Mouse (Mus musculus) MEL (cell line): ENCODE data around the gene Rgs9. TPM values are rescaled to one million over a fixed set of nuclear protein-coding genes. Genes with fewer than 3 reads are reported as not detected.

ENCODE experiments used
- DNase-seq: peaks from one replicate; pipeline ENCODE4 v3.0.0; 2011; ENCODE audit warnings: low read depth, low spot score
- H3K27ac ChIP-seq: 2 replicates; pipeline ENCODE4 v1.5.1; 2012; ENCODE audit warnings: low read depth, mild to moderate bottlenecking, control low read depth, low read length, moderate library complexity; ENCODE audit not compliant: control insufficient read depth
- H3K27me3 ChIP-seq, 2 experiments: fragments of 150-350 bp in 1 of 2; sonication (generic) in 1 of 2; 2 replicates each; pipeline ENCODE4 v1.6.1; 2012; ENCODE audit warnings: low read length in 2 of 2, mild to moderate bottlenecking in 2 of 2, improper control_type of control experiment in 1 of 2, moderate library complexity in 1 of 2; ENCODE audit not compliant: insufficient read depth in 2 of 2, control insufficient read depth in 1 of 2
- H3K36me3 ChIP-seq, 2 experiments: 2 replicates each; pipeline ENCODE4 v1.6.1; 2012 to 2014; ENCODE audit warnings: low read length in 2 of 2, improper control_type of control experiment in 1 of 2, inconsistent platforms in 1 of 2, mild to moderate bottlenecking in 1 of 2; ENCODE audit not compliant: insufficient read depth in 2 of 2, control insufficient read depth in 1 of 2
- H3K4me1 ChIP-seq, 2 experiments: fragments of 150-350 bp in 1 of 2; sonication (generic) in 1 of 2; 2 replicates each; pipeline ENCODE4 v1.6.1; 2012; ENCODE audit warnings: low read length in 2 of 2, improper control_type of control experiment in 1 of 2, mild to moderate bottlenecking in 1 of 2; ENCODE audit not compliant: insufficient read depth in 2 of 2, control insufficient read depth in 1 of 2
- H3K4me3 ChIP-seq, 2 experiments: fragments of 150-350 bp in 1 of 2; sonication (generic) in 1 of 2; 2 replicates each; pipeline ENCODE4 v1.5.1; 2012; ENCODE audit warnings: low read depth in 2 of 2, low read length in 2 of 2, mild to moderate bottlenecking in 2 of 2, moderate library complexity in 2 of 2, control low read depth in 1 of 2, improper control_type of control experiment in 1 of 2; ENCODE audit not compliant: control insufficient read depth in 1 of 2, insufficient read depth in 1 of 2
- H3K79me2 ChIP-seq: 2 replicates; pipeline ENCODE4 v1.6.1; 2012; ENCODE audit warnings: mild to moderate bottlenecking, low read length, moderate library complexity; ENCODE audit not compliant: control insufficient read depth, poor library complexity, insufficient read depth
- H3K9ac ChIP-seq: 2 replicates; pipeline ENCODE4 v1.6.1; 2012; ENCODE audit warnings: low read depth, mild to moderate bottlenecking, control low read depth, low read length, moderate library complexity; ENCODE audit not compliant: control insufficient read depth, poor library complexity, severe bottlenecking
- H3K9me3 ChIP-seq: fragments of 150-350 bp; sonication (generic); replicated peaks from 2 replicates; pipeline ENCODE4 v1.6.1; 2012; ENCODE audit warnings: mild to moderate bottlenecking, low read length, improper control_type of control experiment, moderate library complexity; ENCODE audit not compliant: insufficient read depth
- BHLHE40 ChIP-seq: IDR thresholded peaks from 2 replicates; pipeline ENCODE4 v1.6.1; 2012; ENCODE audit warnings: low read depth, mild to moderate bottlenecking, inconsistent platforms, low read length, improper control_type of control experiment, borderline replicate concordance
- EP300 ChIP-seq, 2 experiments: IDR thresholded peaks; 2 replicates each; pipeline ENCODE4 v1.6.1; 2011; ENCODE audit warnings: improper control_type of control experiment in 2 of 2, low read length in 2 of 2, low read depth in 1 of 2, mild to moderate bottlenecking in 1 of 2
- ETS1 ChIP-seq: IDR thresholded peaks from 2 replicates; pipeline ENCODE4 v1.6.1; 2012; ENCODE audit warnings: low read depth, mild to moderate bottlenecking, inconsistent platforms, low read length, improper control_type of control experiment, moderate library complexity
- GABPA ChIP-seq: IDR thresholded peaks from 2 replicates; pipeline ENCODE4 v1.6.1; 2012; ENCODE audit warnings: low read depth, mild to moderate bottlenecking, inconsistent platforms, low read length, improper control_type of control experiment, moderate library complexity
- HCFC1 ChIP-seq: IDR thresholded peaks from 2 replicates; pipeline ENCODE4 v1.6.1; 2012; ENCODE audit warnings: low read depth, mild to moderate bottlenecking, inconsistent platforms, low read length, improper control_type of control experiment, moderate library complexity
- JUND ChIP-seq: IDR thresholded peaks from 2 replicates; pipeline ENCODE4 v1.6.1; 2011; ENCODE audit warnings: low read depth, mild to moderate bottlenecking, improper control_type of control experiment, low read length
- KAT2A ChIP-seq: conservative IDR thresholded peaks from 2 replicates; pipeline ENCODE4 v1.6.1; 2012; ENCODE audit warnings: low read depth, low read length, improper control_type of control experiment, inconsistent platforms
- MAFK ChIP-seq: IDR thresholded peaks from 2 replicates; pipeline ENCODE4 v1.6.1; 2011; ENCODE audit warnings: low read depth, mild to moderate bottlenecking, low read length, improper control_type of control experiment, borderline replicate concordance
- MAX ChIP-seq: IDR thresholded peaks from 2 replicates; pipeline ENCODE4 v1.6.1; 2011; ENCODE audit warnings: low read length, improper control_type of control experiment
- MAZ ChIP-seq: IDR thresholded peaks from 2 replicates; pipeline ENCODE4 v1.6.1; 2012; ENCODE audit warnings: low read depth, mild to moderate bottlenecking, inconsistent platforms, low read length, improper control_type of control experiment
- MYB ChIP-seq: IDR thresholded peaks from 2 replicates; pipeline ENCODE4 v1.6.1; 2011; ENCODE audit warnings: mild to moderate bottlenecking, low read depth, low read length, improper control_type of control experiment
- NELFE ChIP-seq: IDR thresholded peaks from 2 replicates; pipeline ENCODE4 v1.6.1; 2011; ENCODE audit warnings: low read depth, low read length, improper control_type of control experiment
- NRF1 ChIP-seq: IDR thresholded peaks from 2 replicates; pipeline ENCODE4 v1.6.1; 2014; ENCODE audit warnings: low read depth, mild to moderate bottlenecking, inconsistent platforms, low read length, improper control_type of control experiment, moderate library complexity; ENCODE audit not compliant: poor library complexity, insufficient read depth, severe bottlenecking
- POLR2A ChIP-seq, 2 experiments: IDR thresholded peaks; 2 replicates each; pipeline ENCODE4 v1.6.1; 2011 to 2012; ENCODE audit warnings: low read length in 2 of 2, mild to moderate bottlenecking in 2 of 2, control low read depth in 1 of 2, improper control_type of control experiment in 1 of 2, low read depth in 1 of 2, moderate library complexity in 1 of 2; ENCODE audit not compliant: control insufficient read depth in 1 of 2, insufficient read depth in 1 of 2, poor library complexity in 1 of 2
- POLR2AphosphoS2 ChIP-seq: IDR thresholded peaks from 2 replicates; pipeline ENCODE4 v1.6.1; 2011; ENCODE audit warnings: low read length, improper control_type of control experiment
- POLR2AphosphoS5 ChIP-seq: IDR thresholded peaks from 2 replicates; pipeline ENCODE4 v1.6.1; 2012; ENCODE audit warnings: low read depth, borderline replicate concordance, mild to moderate bottlenecking, inconsistent platforms, low read length, moderate library complexity, mixed read lengths
- SIN3A ChIP-seq: IDR thresholded peaks from 2 replicates; pipeline ENCODE4 v1.6.1; 2012; ENCODE audit warnings: low read length, improper control_type of control experiment, inconsistent platforms
- SMC3 ChIP-seq: IDR thresholded peaks from 2 replicates; pipeline ENCODE4 v1.6.1; 2011; ENCODE audit warnings: low read depth, low read length, improper control_type of control experiment
- TAL1 ChIP-seq: IDR thresholded peaks from 2 replicates; pipeline ENCODE4 v1.6.1; 2012; ENCODE audit warnings: mild to moderate bottlenecking, inconsistent platforms, low read length, moderate library complexity, mixed read lengths
- TBP ChIP-seq: IDR thresholded peaks from 2 replicates; pipeline ENCODE4 v1.8.0; 2011; ENCODE audit warnings: low read depth, low read length, improper control_type of control experiment
- TCF12 ChIP-seq: IDR thresholded peaks from 2 replicates; pipeline ENCODE4 v1.6.1; 2014; ENCODE audit warnings: low read depth, mild to moderate bottlenecking, inconsistent platforms, low read length, improper control_type of control experiment, moderate library complexity
- USF1 ChIP-seq: IDR thresholded peaks from 2 replicates; pipeline ENCODE4 v1.6.1; 2014; ENCODE audit warnings: low read depth, mild to moderate bottlenecking, inconsistent platforms, low read length, improper control_type of control experiment, moderate library complexity
- USF2 ChIP-seq, 2 experiments: IDR thresholded peaks; 2 replicates each; pipeline ENCODE4 v1.6.1; 2011 to 2012; ENCODE audit warnings: improper control_type of control experiment in 2 of 2, low read length in 2 of 2, borderline replicate concordance in 1 of 2, inconsistent platforms in 1 of 2, low read depth in 1 of 2, mild to moderate bottlenecking in 1 of 2; ENCODE audit not compliant: insufficient read depth in 1 of 2
- ZC3H11A ChIP-seq: IDR thresholded peaks from 2 replicates; pipeline ENCODE4 v1.6.1; 2012; ENCODE audit warnings: low read depth, mild to moderate bottlenecking, inconsistent platforms, low read length, improper control_type of control experiment
- ZKSCAN1 ChIP-seq: IDR thresholded peaks from 2 replicates; pipeline ENCODE4 v1.6.1; 2012; ENCODE audit warnings: low read depth, mild to moderate bottlenecking, inconsistent platforms, low read length, improper control_type of control experiment, moderate library complexity
- ZNF384 ChIP-seq: IDR thresholded peaks from 2 replicates; pipeline ENCODE4 v1.6.1; 2012; ENCODE audit warnings: low read depth, mild to moderate bottlenecking, inconsistent platforms, low read length, improper control_type of control experiment
- polyA plus RNA-seq, 2 experiments: library from polyadenylated mRNA; stranded (reverse) in 1 of 2; unstranded in 1 of 2; fragments of >175 nt in 1 of 2; fragments of >200 nt in 1 of 2; gene quantifications; 2 replicates each; pipeline versions ENCODE4 v1.2.1 to v1.2.4; 2012; ENCODE audit warnings: low replicate concordance in 2 of 2, low read depth in 1 of 2; ENCODE audit not compliant: insufficient read length in 2 of 2, insufficient read depth in 1 of 2, missing spikeins in 1 of 2
- total RNA-seq: library from RNA; depleted of rRNA; stranded (reverse); fragments of 300-350 nt; gene quantifications from 2 replicates; pipeline ENCODE4 v1.2.3, GENCODE M21; 2012

The Rgs9 gene
- total and polyA plus RNA-seq, 3 experiments = not detected

DNA sequence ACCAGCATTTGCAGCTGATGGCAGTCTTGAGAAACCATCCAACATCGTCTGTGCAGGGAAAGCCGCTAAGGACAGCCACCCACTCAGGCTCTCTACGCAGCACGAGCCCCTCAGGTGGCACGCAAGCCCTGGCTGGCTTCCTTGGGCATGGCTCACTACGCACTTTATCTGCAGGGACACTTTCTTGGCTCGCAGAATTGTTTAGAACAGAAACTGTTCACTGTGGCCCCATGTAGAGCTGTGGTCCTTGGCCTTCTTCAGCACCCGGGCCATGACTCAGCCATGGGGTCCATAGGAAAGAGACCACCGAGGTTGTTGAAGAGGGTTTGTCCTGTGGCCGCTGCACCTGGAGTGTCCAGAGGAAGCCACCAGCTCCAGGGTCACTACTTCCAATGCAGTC, 30.0 kb upstream of the Rgs9 start:
- no peaks in the 10 kb centered on the region for H3K79me2 ChIP-seq
- H3K36me3 ChIP-seq = peaks cover 0 to 2% of the 10 kb centered on the region in 2 experiments; a peak in 1 of 4 replicates
- DNase-seq = no peak
- no peaks in the 10 kb centered on the region for H3K9me3 ChIP-seq
- TF ChIP-seq POLR2AphosphoS5 (no peak), JUND (no peak), GABPA (no peak), SMC3 (no peak), MAFK (no peak), MAX (no peak), POLR2AphosphoS2 (no peak), TCF12 (no peak), ZKSCAN1 (no peak), NELFE (no peak), SIN3A (no peak), MYB (no peak), ZNF384 (no peak), NRF1 (no peak), EP300 (IDR thresholded peaks at IDR 0.05; ENCODE audit: low read depth in 1 of 2, low read length in 2 of 2) (no peak), POLR2A (IDR thresholded peaks at IDR 0.05; ENCODE audit: control insufficient read depth in 1 of 2, insufficient read depth in 1 of 2, low read depth in 1 of 2, low read length in 2 of 2, poor library complexity in 1 of 2) (no peak)
- H3K4me1 ChIP-seq = peaks cover 0 to 9% of the 10 kb centered on the region in 2 experiments; a peak in 2 of 4 replicates
- H3K4me3 ChIP-seq = no peak overlapping the region
- no peak overlapping the region for H3K9ac ChIP-seq
- H3K27ac ChIP-seq = no peak overlapping the region
- H3K27me3 ChIP-seq = no peaks in the 10 kb centered on the region

DNA sequence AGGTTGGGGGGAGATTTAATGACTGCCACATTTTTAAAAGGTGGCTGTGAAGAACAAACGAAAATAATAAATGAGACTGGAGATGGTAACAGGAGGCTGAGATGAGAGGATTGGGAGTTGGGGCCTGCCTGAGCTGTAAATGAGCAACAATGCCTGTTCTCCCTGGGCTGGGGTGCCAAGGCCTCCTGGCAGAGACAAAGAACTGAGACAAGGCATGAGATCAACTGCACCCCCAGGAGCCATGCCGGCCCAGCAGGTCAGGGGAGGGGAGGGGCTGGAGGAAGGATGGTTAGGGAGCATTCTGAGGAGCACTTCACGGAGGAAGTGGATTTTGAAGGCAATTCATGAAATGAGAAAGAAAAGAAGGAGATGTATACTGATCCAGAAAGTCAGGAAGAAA, 29.5 kb upstream of the Rgs9 start:
- H3K4me1 ChIP-seq = peaks cover 0 to 9% of the 10 kb centered on the region in 2 experiments; a peak in 2 of 4 replicates
- H3K27me3 ChIP-seq = no peaks in the 10 kb centered on the region
- no peak overlapping the region for H3K9ac ChIP-seq
- H3K4me3 ChIP-seq = no peak overlapping the region
- H3K79me2 ChIP-seq = no peaks in the 10 kb centered on the region
- H3K9me3 ChIP-seq = no peaks in the 10 kb centered on the region
- TF ChIP-seq TAL1 (no peak), ZC3H11A (no peak), ETS1 (no peak), USF2 (IDR thresholded peaks at IDR 0.05; ENCODE audit: borderline replicate concordance in 1 of 2, insufficient read depth in 1 of 2, low read depth in 1 of 2, low read length in 2 of 2) (no peak), KAT2A (no peak), NELFE (no peak), HCFC1 (no peak), MAFK (no peak), POLR2AphosphoS2 (no peak), NRF1 (no peak), EP300 (IDR thresholded peaks at IDR 0.05; ENCODE audit: low read depth in 1 of 2, low read length in 2 of 2) (no peak), BHLHE40 (no peak), POLR2A (IDR thresholded peaks at IDR 0.05; ENCODE audit: control insufficient read depth in 1 of 2, insufficient read depth in 1 of 2, low read depth in 1 of 2, low read length in 2 of 2, poor library complexity in 1 of 2) (no peak), USF1 (no peak), MAX (no peak), TBP (no peak), ZKSCAN1 (no peak), MAZ (no peak)
- DNase-seq = no peak
- peaks cover 0 to 2% of the 10 kb centered on the region in 2 experiments; a peak in 1 of 4 replicates for H3K36me3 ChIP-seq
- no peak overlapping the region for H3K27ac ChIP-seq
